Mouse (Mus musculus): ENCODE results near the gene Focad.

Gene Focad

GRCm38 (mm10) chr4:88211200-88211885 lies 116.9 kb downstream of the Focad start:
- peak; percentile 31 to 58 for DNase-seq

- no peak for DNase-seq
Measured at GRCm38 (mm10) chr4:88213895-88214294, 119.5 kb downstream of the Focad start.

GRCm38 (mm10) chr4:88218286-88218685 lies 123.9 kb downstream of the Focad start:
- DNase-seq: no peak

- no peak for DNase-seq
Measured at GRCm38 (mm10) chr4:88218797-88219196, 124.4 kb downstream of the Focad start.

- DNase-seq: no peak
Measured at GRCm38 (mm10) chr4:88231375-88231774, 136.9 kb downstream of the Focad start.

GRCm38 (mm10) chr4:88235941-88236340 lies 141.5 kb downstream of the Focad start:
- no peak for DNase-seq

GRCm38 (mm10) chr4:88236926-88237756 lies 142.7 kb downstream of the Focad start:
- DNase-seq: no peak

GRCm38 (mm10) chr4:88238351-88238750 lies 143.9 kb downstream of the Focad start:
- peak; percentile 26 to 46 for DNase-seq

GRCm38 (mm10) chr4:88243834-88244233 lies 149.4 kb downstream of the Focad start:
- DNase-seq: peak in 1 of 2 experiments; percentile 14

- DNase-seq: no peak
Measured at GRCm38 (mm10) chr4:88245494-88245893, 151.1 kb downstream of the Focad start.

GRCm38 (mm10) chr4:88261349-88261748 lies 166.9 kb downstream of the Focad start:
- no peak for DNase-seq

GRCm38 (mm10) chr4:88264536-88264935 lies 170.1 kb downstream of the Focad start:
- DNase-seq: no peak

- peak; percentile 80 to 89 for DNase-seq
Measured at GRCm38 (mm10) chr4:88270408-88271067, 176.1 kb downstream of the Focad start.

GRCm38 (mm10) chr4:88275571-88276041 lies 181.2 kb downstream of the Focad start:
- DNase-seq: no peak

- no peak for DNase-seq
Measured at GRCm38 (mm10) chr4:88276058-88276734, 181.8 kb downstream of the Focad start.

GRCm38 (mm10) chr4:88278524-88278923 lies 184.1 kb downstream of the Focad start:
- DNase-seq: no peak

- DNase-seq: no peak
Measured at GRCm38 (mm10) chr4:88280536-88280935, 186.1 kb downstream of the Focad start.

- DNase-seq: no peak
Measured at GRCm38 (mm10) chr4:88295537-88295936, 201.1 kb downstream of the Focad start.

GRCm38 (mm10) chr4:88299551-88299950 lies 205.1 kb downstream of the Focad start:
- no peak for DNase-seq

GRCm38 (mm10) chr4:88300832-88301621 lies 206.6 kb downstream of the Focad start:
- no peak for DNase-seq

GRCm38 (mm10) chr4:88302291-88302690 lies 207.9 kb downstream of the Focad start:
- peak; percentile 62 to 65 for DNase-seq

- DNase-seq: no peak
Measured at GRCm38 (mm10) chr4:88307691-88308090, 213.3 kb downstream of the Focad start.

Measured in cerebellum, postnatal 14 days (tissue).